Mouse (Mus musculus) sigmoid colon, adult 10 weeks (tissue): ENCODE measurements around the gene Zmynd11. TPM values are rescaled to one million over a fixed set of nuclear protein-coding genes. Genes with fewer than 3 reads are reported as not detected.

Experiments used
- polyA plus RNA-seq: library from polyadenylated mRNA; stranded (reverse); fragments of 350-450 nt; fragmentation: Illumina TruSeq; extraction: RNeasy Lipid Tissue Mini Kit (QIAGEN cat#74804); gene quantifications from one replicate; pipeline ENCODE4 v1.2.3, GENCODE M21; 2014; ENCODE audit warnings: low read depth, low replicate concordance

Gene Zmynd11
- 158 TPM for polyA plus RNA-seq

DNA sequence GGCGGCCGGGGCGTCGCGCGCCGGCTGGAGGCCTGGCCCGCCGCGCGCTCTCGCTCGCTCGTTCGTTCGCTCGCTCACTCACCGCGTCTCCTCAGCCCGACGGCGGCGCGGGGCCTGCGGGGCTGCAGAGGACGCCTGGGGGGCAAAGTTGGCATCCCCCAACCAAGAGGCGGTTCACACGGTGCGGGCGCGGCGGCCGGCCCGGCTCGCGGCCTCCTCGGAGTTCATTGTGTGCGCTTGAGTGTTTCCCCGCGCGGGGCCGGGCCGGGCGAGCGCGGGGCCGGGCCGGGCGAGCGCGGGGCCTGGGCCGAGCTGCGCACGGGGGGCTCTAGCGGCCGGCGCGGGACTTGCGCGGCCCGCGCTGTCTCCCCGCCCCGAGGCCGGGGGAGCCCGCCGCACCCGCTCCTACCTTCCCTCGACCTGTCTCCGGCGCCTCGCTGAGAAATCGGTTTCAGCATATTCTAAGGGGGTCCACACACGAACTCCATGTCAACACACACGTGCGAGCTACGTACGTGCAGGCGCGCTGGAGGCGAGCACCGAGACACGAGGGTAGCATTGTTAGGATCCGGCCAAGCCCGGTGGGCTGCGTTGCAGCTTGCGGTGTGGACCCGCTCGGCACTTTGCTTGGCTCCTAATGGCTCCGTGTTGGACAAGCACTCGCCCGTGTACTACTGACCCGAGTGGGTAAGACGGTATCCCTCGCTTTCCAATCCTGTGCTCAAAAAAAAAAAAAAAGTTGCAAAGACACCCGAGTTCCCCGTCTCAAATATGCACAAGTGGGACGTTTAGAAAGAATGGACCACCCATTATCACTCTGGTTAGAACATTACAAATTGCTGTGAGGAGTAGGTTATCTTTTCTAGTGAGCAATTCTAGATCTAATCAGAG, at the start of gene Zmynd11:
Zmynd11 (minus strand) TSS at position 685 of the 891 bp plus-strand sequence.

